Mouse (Mus musculus) neural tube, embryonic 15.5 days (tissue): ENCODE measurements around the gene Ddn. TPM values are rescaled to one million over a fixed set of nuclear protein-coding genes. Genes with fewer than 3 reads are reported as not detected.

Experiments
- ATAC-seq: fragments of 200-750 bp; cut with Nextera tagmentation; 2 replicates; pipeline ENCODE4 v1.8.0; 2017; ENCODE audit warnings: mild to moderate bottlenecking, moderate TSS enrichment, moderate library complexity; ENCODE audit not compliant: low FRiP score
- H3K27ac ChIP-seq: fragments of 300-500 bp; sonication (generic); replicated peaks from 2 replicates; pipeline ENCODE4 v1.5.1; 2015; ENCODE audit warnings: mild to moderate bottlenecking, inconsistent platforms
- H3K27me3 ChIP-seq: fragments of 300-500 bp; sonication (generic); replicated peaks from 2 replicates; pipeline ENCODE4 v1.6.1; 2015; ENCODE audit warnings: inconsistent platforms
- H3K36me3 ChIP-seq: fragments of 300-500 bp; sonication (generic); 2 replicates; pipeline ENCODE4 v1.6.1; 2015; ENCODE audit warnings: inconsistent platforms
- H3K4me1 ChIP-seq: fragments of 300-500 bp; sonication (generic); 2 replicates; pipeline ENCODE4 v1.6.1; 2015; ENCODE audit warnings: inconsistent platforms
- H3K4me2 ChIP-seq: fragments of 300-500 bp; sonication (generic); 2 replicates; pipeline ENCODE4 v1.6.1; 2015; ENCODE audit warnings: inconsistent platforms, mild to moderate bottlenecking, moderate library complexity
- H3K4me3 ChIP-seq: fragments of 300-500 bp; sonication (generic); replicated peaks from 2 replicates; pipeline ENCODE4 v1.5.1; 2015; ENCODE audit warnings: mild to moderate bottlenecking, inconsistent platforms
- H3K9ac ChIP-seq: fragments of 300-500 bp; sonication (generic); replicated peaks from 2 replicates; pipeline ENCODE4 v1.6.1; 2015; ENCODE audit warnings: mild to moderate bottlenecking, inconsistent platforms
- H3K9me3 ChIP-seq: fragments of 300-500 bp; sonication (generic); replicated peaks from 2 replicates; pipeline ENCODE4 v1.6.1; 2016; ENCODE audit warnings: inconsistent platforms
- WGBS: fragments of 180-500 bp; shearing (Covaris S2); methylation state at CpG from one replicate; pipeline ENCODE4 v1.1.7; 2015; ENCODE audit warnings: mixed read lengths; 5-methylcytosine and 5-hydroxymethylcytosine counted together
- polyA plus RNA-seq: library from polyadenylated mRNA; unstranded; fragments of >200 nt; fragmentation: Nextera tagmentation; extraction: Ambion mirVana; gene quantifications from 2 replicates; pipeline ENCODE4 v1.2.1, GENCODE M21; 2015

The Ddn gene
- polyA plus RNA-seq, 1 experiment from 2014 or later = 0.36 TPM

DNA sequence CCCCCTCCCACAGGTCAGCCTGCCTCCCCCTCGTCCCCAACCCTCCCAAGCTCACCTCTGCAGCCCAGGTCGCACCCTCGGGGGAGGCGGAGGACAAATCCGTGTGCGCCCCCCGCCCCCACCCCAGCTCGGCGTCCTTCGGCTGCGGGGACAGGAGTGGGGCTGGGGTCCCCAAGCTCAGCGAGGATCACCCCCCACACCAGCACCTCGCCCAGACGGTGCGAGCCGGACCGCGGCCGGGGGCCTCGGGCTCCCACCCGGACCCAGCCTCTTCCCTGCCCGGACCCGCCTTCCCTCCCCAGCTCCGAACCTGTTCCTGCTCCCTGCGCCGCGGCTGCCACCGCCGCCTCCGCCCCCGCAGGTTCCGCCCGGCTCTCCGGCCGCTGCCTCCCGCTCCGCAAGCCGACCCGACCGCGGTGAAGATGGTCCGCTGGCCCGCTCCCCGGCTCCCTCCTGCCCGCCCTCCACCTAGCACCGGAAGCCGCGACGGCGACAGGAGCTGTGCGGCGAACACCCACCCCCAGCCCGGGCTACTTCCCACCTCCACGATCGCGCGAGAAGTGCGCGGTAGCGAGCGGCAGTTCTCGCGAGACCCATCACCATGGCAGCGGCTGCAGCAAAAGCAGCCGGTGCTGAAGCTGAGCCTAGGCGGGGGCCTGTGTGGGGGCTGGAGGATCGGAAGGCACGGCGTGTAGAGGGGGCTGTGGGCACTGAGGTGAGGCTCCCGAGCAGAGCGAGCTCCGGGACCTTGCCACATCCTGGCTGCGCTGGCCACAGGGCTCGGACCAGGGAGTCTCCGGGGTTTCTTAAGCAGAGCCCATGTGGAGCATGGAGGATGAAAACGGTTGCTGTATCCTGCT, 46.4 kb downstream of the Ddn start, which contains the start of gene Arf3:
Gene Arf3 (minus strand): TSS at position 545 of the 860 bp plus-strand sequence.
- peak within 1 kb of the TSS; percentile 96 for H3K9ac ChIP-seq
- peaks cover 17% of the 10 kb centered on the region for H3K27me3 ChIP-seq
- peak within 1 kb of the TSS; percentile 100 for H3K4me3 ChIP-seq
- ATAC-seq = peak; percentile 95
- H3K36me3 ChIP-seq = peaks cover 16% of the 10 kb centered on the region
- no peaks in the 10 kb centered on the region for H3K9me3 ChIP-seq
- H3K27ac ChIP-seq = peak within 1 kb of the TSS; percentile 94
- H3K4me1 ChIP-seq = peaks cover 31% of the 10 kb centered on the region
- H3K4me2 ChIP-seq = peak within 1 kb of the TSS; percentile 86
- WGBS = under 1% methylated on average over 63 of the region's 76 CpGs

DNA sequence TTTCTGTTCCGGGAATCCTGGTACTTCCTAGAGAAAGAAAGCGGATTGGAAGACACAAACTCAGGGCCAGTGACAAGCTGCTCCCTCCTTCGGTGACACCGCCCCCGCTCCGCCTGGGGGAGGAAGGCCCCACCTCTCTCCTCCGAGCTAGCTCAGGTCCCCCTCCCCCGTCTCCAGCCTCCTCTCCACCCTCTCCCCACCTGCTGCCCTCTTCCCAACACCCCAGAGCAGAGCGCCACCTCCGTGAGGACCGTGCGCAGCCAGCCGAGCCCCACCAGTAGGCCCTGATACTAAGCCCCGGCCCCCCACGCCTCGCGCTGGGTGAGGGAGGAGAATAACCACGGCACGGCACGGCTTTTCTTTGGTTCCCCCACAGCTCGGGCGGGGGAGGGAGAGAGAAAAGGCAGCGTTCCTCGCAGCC, 47.1 kb downstream of the Ddn start:
- Histone ChIP-seq H3K9me3 (no peaks in the 10 kb centered on the region), H3K4me3 (peak overlapping the region; percentile 100), H3K36me3 (peaks cover 16% of the 10 kb centered on the region), H3K4me1 (peaks cover 31% of the 10 kb centered on the region), H3K27me3 (peaks cover 15% of the 10 kb centered on the region), H3K9ac (peak overlapping the region; percentile 96), H3K4me2 (peak overlapping the region; percentile 86), H3K27ac (peak overlapping the region; percentile 94)
- ATAC-seq = peak; percentile 68
- under 1% methylated on average over 21 of the region's 24 CpGs for WGBS

DNA sequence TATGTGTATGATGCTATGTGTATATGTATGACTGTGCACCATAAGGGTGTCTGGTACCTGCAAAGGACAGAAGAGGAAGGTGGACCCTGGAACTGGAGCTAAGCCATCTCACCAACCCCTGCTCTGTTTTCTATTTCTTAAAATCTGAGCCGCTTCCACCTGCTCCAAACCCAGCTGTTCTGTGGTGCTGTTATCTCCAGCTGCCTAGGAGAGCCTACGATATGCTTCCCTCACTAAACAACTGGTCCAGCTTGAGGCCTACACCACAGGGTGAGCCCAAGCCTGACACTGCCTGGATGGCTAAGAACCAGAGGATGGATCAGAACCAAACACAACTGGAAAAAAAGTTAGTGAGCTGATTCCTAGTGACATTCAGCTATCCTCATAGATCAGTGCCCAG, 55.2 kb downstream of the Ddn start:
- H3K36me3 ChIP-seq = peaks cover 6% of the 10 kb centered on the region; the same call in 1 of the 2 replicates
- peaks cover 12% of the 10 kb centered on the region; the same call in 1 of the 2 replicates for H3K4me1 ChIP-seq
- no peak overlapping the region for H3K4me2 ChIP-seq
- no peak overlapping the region for H3K4me3 ChIP-seq
- no peaks in the 10 kb centered on the region for H3K27me3 ChIP-seq
- WGBS = 87% methylated on average over 2 of the region's 2 CpGs
- H3K27ac ChIP-seq = no peak overlapping the region
- ATAC-seq = no peak
- no peak overlapping the region for H3K9ac ChIP-seq
- H3K9me3 ChIP-seq = no peaks in the 10 kb centered on the region

Other genes starting within 250 kb of the Ddn start
- gene Ccnt1, start 238.6 kb downstream of the Ddn start, polyA plus RNA-seq = 58.6 and 62.8 TPM in 2 replicates
- gene 4930415O20Rik, start 238.5 kb downstream of the Ddn start, polyA plus RNA-seq = not detected in 2 replicates
- 10.4 and 10.8 TPM in 2 replicates for gene Adcy6, start 199.4 kb downstream of the Ddn start, polyA plus RNA-seq
- gene Cacnb3, start 178.7 kb downstream of the Ddn start, polyA plus RNA-seq = 108 and 128 TPM in 2 replicates
- 20.6 and 21.0 TPM in 2 replicates for gene Ddx23, start 146.6 kb downstream of the Ddn start, polyA plus RNA-seq
- gene Rnd1, start 132.0 kb downstream of the Ddn start, polyA plus RNA-seq = 9.4 and 11.3 TPM in 2 replicates
- 6.4 and 7.5 TPM in 2 replicates for gene Ccdc65, start 101.3 kb downstream of the Ddn start, polyA plus RNA-seq
- gene Fkbp11, start 81.3 kb downstream of the Ddn start, polyA plus RNA-seq = 11.9 and 12.3 TPM in 2 replicates
- gene Arf3, start 46.3 kb downstream of the Ddn start, polyA plus RNA-seq = 97.8 TPM in 2 replicates
- 0.08 and 0.72 TPM in 2 replicates for gene Wnt10b, start 31.3 kb downstream of the Ddn start, polyA plus RNA-seq
- gene Wnt1, start 19.6 kb downstream of the Ddn start, polyA plus RNA-seq = 1.0 and 2.0 TPM in 2 replicates
- gene Prkag1, start 22.0 kb upstream of the Ddn start, polyA plus RNA-seq = 66.4 and 72.9 TPM in 2 replicates
- gene Kmt2d, start 61.7 kb upstream of the Ddn start, polyA plus RNA-seq = 9.9 and 10.1 TPM in 2 replicates
- 27.0 and 33.2 TPM in 2 replicates for gene Rhebl1, start 85.0 kb upstream of the Ddn start, polyA plus RNA-seq
- gene Dhh, start 89.0 kb upstream of the Ddn start, polyA plus RNA-seq = 2.5 and 3.2 TPM in 2 replicates
- gene Lmbr1l, start 108.7 kb upstream of the Ddn start, polyA plus RNA-seq = 27.9 and 28.6 TPM in 2 replicates
- 1,446 and 1,534 TPM in 2 replicates for gene Tuba1b, start 125.1 kb upstream of the Ddn start, polyA plus RNA-seq
- not detected in 2 replicates for gene Gm49450, start 144.1 kb upstream of the Ddn start, polyA plus RNA-seq
- gene Tuba1a, start 144.2 kb upstream of the Ddn start, polyA plus RNA-seq = 10,639 and 13,509 TPM in 2 replicates
- gene Tuba1c, start 220.4 kb upstream of the Ddn start, polyA plus RNA-seq = 12.4 and 52.6 TPM in 2 replicates
- 185 and 209 TPM in 2 replicates for gene Prph, start 245.7 kb upstream of the Ddn start, polyA plus RNA-seq